Mouse (Mus musculus) neutrophil, adult 83 days (primary cell): Measurements from ENCODE around the gene Slitrk2. TPM values are rescaled to one million over a fixed set of nuclear protein-coding genes. Genes with fewer than 3 reads are reported as not detected.

ENCODE experiments used
- total RNA-seq, 2 experiments: library from RNA; stranded (reverse); gene quantifications; one replicate each; pipeline ENCODE4 v1.2.4; 2023

The Slitrk2 gene
- not detected for total RNA-seq

DNA sequence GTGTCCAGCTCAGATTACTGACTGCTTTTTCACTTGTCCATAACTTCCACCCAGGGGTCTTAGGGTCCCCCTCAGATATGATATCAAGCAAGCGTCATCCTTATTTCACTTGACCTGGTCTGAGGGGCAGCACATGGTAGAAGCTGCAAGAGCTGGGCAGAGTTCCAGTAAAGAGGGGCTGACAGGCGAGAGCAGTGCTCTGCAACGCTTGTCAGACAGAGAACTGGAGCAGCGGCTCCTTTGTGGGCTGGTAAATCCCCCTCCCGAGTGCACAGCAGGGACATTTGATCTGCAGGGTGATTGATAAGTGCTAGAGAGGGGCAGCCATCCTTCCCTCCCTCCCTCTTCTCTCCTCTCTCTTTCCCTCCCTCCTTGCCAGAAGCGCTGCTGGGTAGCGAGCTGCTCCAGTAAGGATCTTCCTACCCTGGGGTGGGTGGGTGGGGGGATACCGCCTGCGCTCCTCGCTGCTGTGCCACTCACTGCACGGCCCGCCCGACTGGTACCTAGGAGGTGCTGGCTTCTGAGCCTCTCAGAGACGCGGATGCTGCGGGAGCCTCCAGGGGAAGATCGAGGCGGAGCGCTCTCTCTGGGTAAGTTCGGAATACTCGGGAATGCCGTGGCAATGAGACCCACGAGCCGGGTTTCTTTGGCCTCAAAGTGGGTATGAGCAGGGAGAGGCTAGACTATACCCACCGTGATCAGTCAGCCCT lies at the start of gene Slitrk2:
Gene Slitrk2, plus strand, starts transcription at position 408 of the 710 bp plus-strand sequence.

